Mouse (Mus musculus): ENCODE measurements around the gene Edn1.

Edn1 gene

GRCm38 (mm10) chr13:42306870-42307800 is 5.9 kb downstream of the Edn1 start:
- POLR2A ChIA-PET, result interaction anchor here in 1 of 4 experiments (0.5 to 3.2 kb wide), 2 partner anchors 7 to 100 kb away, joined by 4 to 14 read pairs; no protein-coding TSS in a partner anchor

GRCm38 (mm10) chr13:42308368-42309103 is 7.3 kb downstream of the Edn1 start:
- CTCF ChIA-PET, result interaction anchor here in 1 of 4 experiments (0.5 to 0.7 kb wide), 2 partner anchors 7 to 510 kb away, joined by 4 to 7 read pairs; partner anchors contain the start of gene Edn1
- POLR2A ChIA-PET, result interaction anchor here in 2 of 4 experiments (0.9 to 3.2 kb wide), 4 partner anchors 8 to 65 kb away, joined by 3 to 14 read pairs (median 4); no protein-coding TSS in a partner anchor

More at GRCm38 (mm10) chr13:42306870-42307800, 5.9 kb downstream of the Edn1 start:
- CTCF ChIA-PET, result interaction anchor here in 1 of 4 experiments (0.5 kb wide), 1 partner anchor 237 kb away, joined by 13 read pairs; no protein-coding TSS in a partner anchor

DNA sequence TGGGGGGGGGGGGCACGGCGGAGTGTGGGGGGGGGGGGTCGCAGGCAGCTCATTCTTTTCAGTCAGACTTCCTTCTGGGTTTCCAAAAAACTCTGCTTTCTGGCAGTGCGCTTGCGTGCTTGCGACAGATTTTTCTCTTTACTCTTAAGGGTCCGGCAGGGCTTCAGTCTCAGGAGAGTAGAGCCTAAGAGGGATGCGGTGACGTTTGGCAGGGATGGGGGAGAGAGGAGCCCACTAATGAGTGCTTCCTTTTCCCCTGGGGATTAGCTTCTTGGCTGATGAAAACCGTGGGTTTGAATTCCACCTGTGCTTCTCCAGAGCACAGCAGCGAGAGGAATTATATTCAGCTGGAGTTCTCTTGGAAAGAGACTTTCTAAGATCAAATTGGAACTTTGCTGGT is 8.5 kb downstream of the Edn1 start:
- ChIA-PET POLR2A (interaction anchor here in 3 of 4 experiments (0.7 to 3.2 kb wide), 5 partner anchors 9 to 63 kb away, joined by 3 to 14 read pairs (median 3); partner anchors contain the start of gene Edn1 (in 2 of the 3)), CTCF (interaction anchor here in 1 of 4 experiments (0.6 kb wide), 1 partner anchor 9 kb away, joined by 5 read pairs; the partner anchor contains the start of gene Edn1)

DNA sequence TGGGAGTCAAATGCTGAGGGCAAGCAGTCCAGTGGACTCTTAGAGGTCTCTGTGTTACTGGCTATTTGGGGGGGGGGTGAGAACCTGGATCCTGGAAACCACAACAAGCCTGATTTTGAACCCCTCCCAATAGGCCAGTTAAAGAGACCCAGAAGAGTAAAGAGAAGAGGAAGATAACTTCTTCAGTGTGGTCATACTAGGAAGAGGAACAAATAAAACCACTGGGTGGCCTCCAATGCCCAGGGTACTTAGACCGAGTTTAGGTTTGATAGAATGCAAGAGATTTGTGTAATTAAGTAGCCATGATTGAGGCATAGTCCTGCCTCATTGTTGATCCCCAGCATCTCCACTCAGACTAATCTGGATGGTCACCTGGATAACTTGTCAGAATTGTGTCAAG is 14.4 kb downstream of the Edn1 start:
- ChIA-PET CTCF (no interaction called here), POLR2A (no interaction called here)

- ChIA-PET POLR2A (interaction anchor here in 1 of 4 experiments (0.7 kb wide), 1 partner anchor 559 kb away, joined by 3 read pairs; no protein-coding TSS in a partner anchor), CTCF (no interaction called here)
Measured at GRCm38 (mm10) chr13:42317808-42318207, 16.5 kb downstream of the Edn1 start.

DNA sequence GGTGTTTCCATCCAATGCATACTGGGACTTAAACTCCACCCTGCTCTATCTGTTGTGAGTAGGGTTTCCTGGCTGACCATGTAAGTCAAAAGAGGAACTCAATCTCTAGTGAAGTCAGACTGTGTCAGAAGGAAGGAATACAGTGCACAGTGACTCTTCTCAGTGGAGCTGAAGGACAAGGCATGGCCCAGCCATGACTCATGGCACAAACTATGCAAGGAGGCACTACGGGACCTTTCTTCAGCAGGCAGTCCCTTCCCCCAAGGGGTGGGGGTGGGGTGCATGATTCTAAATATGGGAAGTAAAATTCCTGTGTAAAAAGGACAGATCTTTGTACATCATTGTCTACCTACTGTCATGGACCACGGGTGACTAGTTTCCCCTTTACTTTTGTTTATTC is 27.3 kb downstream of the Edn1 start:
- ChIA-PET POLR2A (no interaction called here), CTCF (interaction anchor here in 2 of 4 experiments (0.6 to 1.4 kb wide), 2 partner anchors 29 to 612 kb away, joined by 3 to 4 read pairs; no protein-coding TSS in a partner anchor)

- ChIA-PET POLR2A (no interaction called here), CTCF (no interaction called here)
Measured at GRCm38 (mm10) chr13:42331104-42331503, 29.8 kb downstream of the Edn1 start.

GRCm38 (mm10) chr13:42334981-42335380 is 33.7 kb downstream of the Edn1 start:
- ChIA-PET CTCF (no interaction called here), POLR2A (no interaction called here)

DNA sequence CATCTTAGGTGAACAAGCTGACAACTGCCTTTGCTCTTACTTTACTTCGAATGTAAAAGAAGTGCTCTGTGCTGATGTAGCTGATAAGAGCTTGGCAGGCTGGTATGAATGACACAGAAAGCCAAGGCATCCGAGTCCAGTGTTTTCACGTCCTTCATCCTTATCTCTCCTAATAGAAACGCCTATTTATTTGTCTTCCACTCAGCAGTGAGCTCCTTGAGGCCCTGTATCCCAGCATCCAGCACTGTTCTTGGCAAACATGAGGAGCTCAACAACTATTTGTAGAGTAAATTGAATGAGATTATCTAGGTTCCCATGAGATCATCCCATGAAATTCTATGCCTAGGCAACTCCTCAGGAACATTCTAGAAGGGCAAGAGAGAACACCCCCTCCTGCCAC is 35.1 kb downstream of the Edn1 start:
- POLR2A ChIA-PET, result no interaction called here
- CTCF ChIA-PET, result no interaction called here

DNA sequence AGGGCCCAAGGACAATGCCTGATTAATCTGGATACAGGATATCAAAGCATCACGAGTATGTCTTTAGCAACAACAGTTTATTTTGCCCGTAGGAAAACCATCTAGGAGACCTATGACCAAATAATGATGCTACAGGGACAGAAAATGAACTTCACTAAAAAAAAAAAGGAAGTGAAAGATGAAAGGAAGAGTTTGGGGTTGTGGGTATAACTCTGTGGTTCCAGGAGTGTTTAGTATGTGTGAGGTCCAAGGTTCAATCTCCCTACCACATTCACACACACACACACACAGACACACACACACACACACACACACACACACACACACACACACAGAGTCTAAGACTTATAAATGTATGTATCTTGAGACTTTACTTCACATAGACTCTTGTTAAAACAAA is 35.8 kb downstream of the Edn1 start:
- POLR2A ChIA-PET, result no interaction called here
- CTCF ChIA-PET, result no interaction called here

DNA sequence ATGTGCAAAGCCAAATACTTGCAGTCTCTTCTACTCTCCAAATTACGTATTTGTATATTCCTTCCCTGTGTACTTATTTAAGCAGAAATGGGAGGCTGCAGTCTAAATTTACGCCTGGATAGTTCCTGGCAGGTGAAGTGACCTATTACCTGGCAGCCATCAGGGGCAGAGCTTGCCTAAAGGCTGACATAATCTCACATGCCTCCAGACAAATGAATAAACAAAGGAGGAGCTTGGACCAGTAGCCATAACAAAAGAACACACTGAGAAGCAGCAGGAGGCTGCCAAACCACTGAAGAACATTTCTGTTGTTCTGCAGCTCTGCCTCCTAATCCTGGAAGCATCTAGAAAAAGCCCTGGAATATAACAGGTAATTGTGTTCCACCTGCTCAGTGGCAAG is 38.2 kb downstream of the Edn1 start:
- POLR2A ChIA-PET, result no interaction called here
- CTCF ChIA-PET, result interaction anchor here in 1 of 4 experiments (0.8 kb wide), 1 partner anchor 831 kb away, joined by 3 read pairs; no protein-coding TSS in a partner anchor

- ChIA-PET POLR2A (no interaction called here), CTCF (no interaction called here)
Measured at GRCm38 (mm10) chr13:42341871-42342532, 40.7 kb downstream of the Edn1 start.

DNA sequence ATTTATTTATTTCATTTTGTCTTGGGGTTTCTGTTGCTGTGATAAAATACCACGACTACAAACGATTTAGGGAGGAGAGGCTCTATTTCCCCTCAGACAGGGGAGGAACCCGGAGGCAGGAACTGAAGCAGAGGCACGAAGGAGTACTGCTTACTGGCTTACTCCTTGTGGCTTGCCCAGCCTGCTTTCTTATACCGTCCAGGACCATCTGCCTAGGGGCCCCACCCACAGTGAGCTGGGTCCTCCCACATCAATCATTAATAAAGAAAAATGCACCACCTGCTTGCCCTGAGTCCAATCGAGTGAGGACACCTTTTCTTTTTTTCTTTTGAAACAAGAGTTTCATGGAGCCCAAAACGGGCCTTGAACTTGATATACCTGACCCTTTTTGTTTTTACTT is 44.2 kb downstream of the Edn1 start:
- POLR2A ChIA-PET, result no interaction called here

GRCm38 (mm10) chr13:42346414-42346813 is 45.1 kb downstream of the Edn1 start:
- CTCF ChIA-PET, result no interaction called here
- POLR2A ChIA-PET, result interaction anchor here in 1 of 4 experiments (1.0 kb wide), 1 partner anchor 9 kb away, joined by 4 read pairs; no protein-coding TSS in a partner anchor

More for the DNA sequence above, 44.2 kb downstream of the Edn1 start:
- CTCF ChIA-PET, result no interaction called here

- POLR2A ChIA-PET, result no interaction called here
- CTCF ChIA-PET, result no interaction called here
Measured at GRCm38 (mm10) chr13:42351675-42352074, 50.4 kb downstream of the Edn1 start.
